23 mouse cellular contexts compared by ENCODE assay signal in genomic region chr1:151450851-151451250, GRCm38 (mm10). TPM values are rescaled to one million over a fixed set of nuclear protein-coding genes. Genes with fewer than 3 reads are reported as not detected.
DNase-seq lines count a peak whose midpoint lies in the region; ATAC-seq and TF ChIP-seq lines count a peak whose summit lies in the region.
"Had no signal": no experiment of that assay in that cellular context is flagged by ENCODE, and none has a peak within 500 bp of the region (broad histone marks: within the 10 kb centered on the region; RNA-seq: fewer than 3 reads in every experiment).

No protein-coding gene starts in this region.

- TF ChIP-seq EP300 in CH12.LX (IDR thresholded peaks at IDR 0.05; ENCODE audit: low read length), result no peak

- H3K36me3 ChIP-seq in intestine, postnatal 0 days (ENCODE audit: control insufficient read depth, insufficient read depth), result peaks cover 74% of the 10 kb centered on the region
- peaks cover 28% of the 10 kb centered on the region for H3K36me3 ChIP-seq in intestine, embryonic 16.5 days (ENCODE audit: control insufficient read depth, insufficient read depth, low read length)
- peaks cover 45 to 65% of the 10 kb centered on the region in 2 experiments for H3K36me3 ChIP-seq in CH12.LX (replicated peaks in 1 of 2; ENCODE audit: control insufficient read depth in 1 of 2, insufficient read depth in 1 of 2, low read length in 1 of 2)

- H3K4me2 ChIP-seq in intestine, postnatal 0 days (replicated peaks; ENCODE audit: low read depth), result no peak overlapping the region
- H3K4me2 ChIP-seq in intestine, embryonic 16.5 days (ENCODE audit: low read depth, low read length), result no peak overlapping the region
- no peak overlapping the region for H3K4me2 ChIP-seq in CH12.LX (ENCODE audit: insufficient read depth, low read depth, poor library complexity, severe bottlenecking)
- H3K4me2 ChIP-seq: heart, embryonic 13.5 days; lung, embryonic 14.5 days; midbrain, embryonic 15.5 days; stomach, embryonic 15.5 days had no signal

- H3K27me3 ChIP-seq in intestine, postnatal 0 days (replicated peaks; ENCODE audit: control insufficient read depth, insufficient read depth, low read length), result no peaks in the 10 kb centered on the region
- no peaks in the 10 kb centered on the region for H3K27me3 ChIP-seq in intestine, embryonic 16.5 days (replicated peaks; ENCODE audit: control insufficient read depth, insufficient read depth, low read length)
- no peaks in the 10 kb centered on the region for H3K27me3 ChIP-seq in CH12.LX (replicated peaks)
- H3K27me3 ChIP-seq: heart, embryonic 13.5 days; midbrain, embryonic 15.5 days; stomach, embryonic 15.5 days had no signal

- dilution Hi-C loops in CH12.LX (cut with MboI; ENCODE audit: extremely low pct_ligation_motif_present, extremely low pct_unique_long_range_greater_than_20kb, low sequenced_read_pairs), result no loop called here

- no peaks in the 10 kb centered on the region for H3K4me1 ChIP-seq in intestine, postnatal 0 days (replicated peaks; ENCODE audit: control insufficient read depth, insufficient read depth, low read length)
- no peaks in the 10 kb centered on the region for H3K4me1 ChIP-seq in intestine, embryonic 16.5 days (ENCODE audit: control insufficient read depth, insufficient read depth, low read length)
- no peaks in the 10 kb centered on the region for H3K4me1 ChIP-seq in CH12.LX (ENCODE audit: control insufficient read depth in 1 of 2, insufficient read depth in 2 of 2)
- H3K4me1 ChIP-seq: heart, embryonic 13.5 days; midbrain, embryonic 15.5 days; stomach, embryonic 15.5 days had no signal

- H3K9ac ChIP-seq in intestine, postnatal 0 days (ENCODE audit: low read depth, low read length), result no peak overlapping the region
- no peak overlapping the region for H3K9ac ChIP-seq in intestine, embryonic 16.5 days (ENCODE audit: low read depth, low read length)
- H3K9ac ChIP-seq in CH12.LX (ENCODE audit: insufficient read depth, low read depth), result no peak overlapping the region
- H3K9ac ChIP-seq: heart, embryonic 13.5 days; lung, embryonic 14.5 days; midbrain, embryonic 15.5 days; stomach, embryonic 15.5 days had no signal

- in situ Hi-C loops in CH12.LX (cut with MboI; ENCODE audit: low pct_ligation_motif_present, low pct_unique_long_range_greater_than_20kb, low sequenced_read_pairs), result loop anchor here (25.0 kb wide), 1 partner anchor 261 kb away; no protein-coding TSS in a partner anchor

- H3K27ac ChIP-seq in intestine, postnatal 0 days (ENCODE audit: low read depth, low read length), result no peak overlapping the region
- H3K27ac ChIP-seq in intestine, embryonic 16.5 days (ENCODE audit: low read length), result no peak overlapping the region
- H3K27ac ChIP-seq in CH12.LX (ENCODE audit: insufficient read depth, low read depth), result no peak overlapping the region
- H3K27ac ChIP-seq: heart, embryonic 13.5 days; macrophage; midbrain, embryonic 15.5 days; stomach, embryonic 15.5 days had no signal

- ATAC-seq in intestine, postnatal 0 days, result no peak
- ATAC-seq in intestine, embryonic 16.5 days, result no peak
- peak; percentile 58; the same call in 1 of the 2 replicates for ATAC-seq in megakaryocyte progenitor cell, adult 5-6 weeks (replicated peaks; ENCODE audit: poor library complexity)
- ATAC-seq: forebrain, embryonic 14.5 days; hindbrain, embryonic 16.5 days; midbrain, embryonic 15.5 days had no signal

- DNase-seq in 416B (ENCODE audit: low read depth) (peak; percentile 52), CH12.LX (ENCODE audit: extremely low read depth) (no peak)
- no peak for DNase-seq in left cerebral cortex, postnatal 14 days (ENCODE audit: low spot score in 2 of 2)
- DNase-seq in heart, postnatal 4 days, result no peak
- DNase-seq: adrenal gland, postnatal 25 days; cerebellum, adult 18-20 months; cerebellum, postnatal 36 days; kidney, adult 2 months; kidney, postnatal 14 days; left cerebral cortex, postnatal 4 days; liver; lung, embryonic 14.5 days; right cerebral cortex, postnatal 25 days had no signal

- intact Hi-C loops in left cerebral cortex, postnatal 14 days (cut with DNase I), result no loop called here

- H3K9me3 ChIP-seq in intestine, postnatal 0 days (ENCODE audit: control insufficient read depth), result no peaks in the 10 kb centered on the region
- H3K9me3 ChIP-seq in intestine, embryonic 16.5 days (ENCODE audit: control insufficient read depth, low read length), result no peaks in the 10 kb centered on the region
- no peaks in the 10 kb centered on the region for H3K9me3 ChIP-seq in CH12.LX (replicated peaks; ENCODE audit: low read length)
- H3K9me3 ChIP-seq: G1E; heart, embryonic 13.5 days; midbrain, embryonic 15.5 days; stomach, embryonic 15.5 days had no signal

- no peak for TF ChIP-seq POLR2A in CH12.LX (IDR thresholded peaks at IDR 0.05; ENCODE audit: low read depth, low read length)

- no peaks in the 10 kb centered on the region for H3K79me2 ChIP-seq in CH12.LX (replicated peaks; ENCODE audit: control insufficient read depth, extremely low read depth, insufficient read depth, poor library complexity, severe bottlenecking)

- TF ChIP-seq CTCF in intestine, postnatal 0 days (IDR thresholded peaks at IDR 0.05; ENCODE audit: low read depth), result peak; percentile 37; the same call in 1 of the 2 replicates
- peak in 1 of 2 experiments; percentile 49; a peak in 2 of 4 replicates for TF ChIP-seq CTCF in CH12.LX (conservative IDR thresholded peaks at IDR 0.05 in 1 of 2, IDR thresholded peaks at IDR 0.05 in 1 of 2; ENCODE audit: low read depth in 2 of 2, low read length in 2 of 2)

- WGBS in intestine, postnatal 0 days, result 94% methylated on average over 1 of the region's 2 CpGs
- 96% methylated on average over 1 of the region's 2 CpGs for WGBS in intestine, embryonic 16.5 days

- no peak; the same call in 1 of the 2 replicates for TF ChIP-seq RAD21 in CH12.LX (IDR thresholded peaks at IDR 0.05; ENCODE audit: low read depth, low read length)

- H3K4me3 ChIP-seq in intestine, postnatal 0 days (ENCODE audit: low read depth, low read length), result no peak overlapping the region
- no peak overlapping the region for H3K4me3 ChIP-seq in intestine, embryonic 16.5 days (ENCODE audit: low read length)
- no peak overlapping the region for H3K4me3 ChIP-seq in CH12.LX (replicated peaks in 1 of 3; ENCODE audit: low read depth in 2 of 3, low read length in 2 of 3, poor library complexity in 1 of 3)
- H3K4me3 ChIP-seq: heart, embryonic 13.5 days; midbrain, embryonic 15.5 days; stomach, embryonic 15.5 days had no signal

TF ChIP-seq in CH12.LX, 34 proteins besides CTCF, POLR2A, EP300 and RAD21:
- TF ChIP-seq MAX (IDR thresholded peaks at IDR 0.05; ENCODE audit: low read length) (no peak), SIN3A (IDR thresholded peaks at IDR 0.05; ENCODE audit: low read length) (no peak), MAZ (IDR thresholded peaks at IDR 0.05; ENCODE audit: low read depth, low read length) (no peak), CHD2 (IDR thresholded peaks at IDR 0.05; ENCODE audit: low read length) (no peak), SMC3 (IDR thresholded peaks at IDR 0.05; ENCODE audit: low read depth, low read length) (peak; percentile 8; the same call in 1 of the 2 replicates), PAX5 (IDR thresholded peaks at IDR 0.05; ENCODE audit: low read length) (no peak), MYC (IDR thresholded peaks at IDR 0.05; ENCODE audit: low read depth, low read length) (no peak)
TF ChIP-seq in CH12.LX: peak in this region for 1.

RNA-seq across cellular contexts. Expression of gene Trmt1l, which starts 22.5 kb away (rescaled TPM):
- polyA plus RNA-seq in intestine, postnatal 0 days (2015; fragmentation: Nextera tagmentation; extraction: Ambion mirVana), result 18.5 and 21.7 TPM in 2 replicates
- polyA plus RNA-seq in intestine, embryonic 16.5 days (2015; fragmentation: Nextera tagmentation; extraction: Ambion mirVana), result 35.7 and 37.2 TPM in 2 replicates
- total RNA-seq in CH12.LX (2012; rRNA removed) (21.6 and 21.8 TPM in 2 replicates), CH12.LX (2014; rRNA removed) (20.9 and 22.7 TPM in 2 replicates)
- polyA plus RNA-seq in CH12.LX (2012; ENCODE audit: insufficient read length, low read depth), result 18.9 and 23.7 TPM in 2 replicates
- total RNA-seq in megakaryocyte progenitor cell, adult 5-6 weeks (2015), result 38.4 and 51.5 TPM in 2 replicates
- total RNA-seq in megakaryocyte progenitor cell, adult 5-6 weeks (2017), result 25.7 and 26.2 TPM in 2 replicates
- total RNA-seq in left cerebral cortex, postnatal 14 days (2021), result 10 to 100 TPM; 24.6 to 27.6 TPM
- total RNA-seq in heart, postnatal 4 days (2021), result 10 to 100 TPM; 10.7 to 10.8 TPM

RNA-seq across cellular contexts. Expression of gene Swt1, which starts 22.6 kb away (rescaled TPM):
- polyA plus RNA-seq in intestine, postnatal 0 days (2015; fragmentation: Nextera tagmentation; extraction: Ambion mirVana), result 56.7 and 66.5 TPM in 2 replicates
- 30.9 and 31.9 TPM in 2 replicates for polyA plus RNA-seq in intestine, embryonic 16.5 days (2015; fragmentation: Nextera tagmentation; extraction: Ambion mirVana)
- total RNA-seq in CH12.LX (2012; rRNA removed) (10.8 and 14.8 TPM in 2 replicates), CH12.LX (2014; rRNA removed) (19.6 and 28.7 TPM in 2 replicates)
- polyA plus RNA-seq in CH12.LX (2012; ENCODE audit: insufficient read length, low read depth), result 6.9 and 8.0 TPM in 2 replicates
- total RNA-seq in megakaryocyte progenitor cell, adult 5-6 weeks (2015), result 29.1 and 37.6 TPM in 2 replicates
- total RNA-seq in megakaryocyte progenitor cell, adult 5-6 weeks (2017), result 20.6 and 24.5 TPM in 2 replicates
- total RNA-seq in left cerebral cortex, postnatal 14 days (2021), result 1 to 10 TPM; 8.6 to 9.0 TPM
- 1 to 10 TPM; 7.0 to 8.7 TPM for total RNA-seq in heart, postnatal 4 days (2021)

RNA-seq across cellular contexts. Expression of gene Rnf2, which starts 49.9 kb away (rescaled TPM):
- polyA plus RNA-seq in intestine, postnatal 0 days (2015; fragmentation: Nextera tagmentation; extraction: Ambion mirVana), result 26.9 and 31.4 TPM in 2 replicates
- 56.3 and 59.2 TPM in 2 replicates for polyA plus RNA-seq in intestine, embryonic 16.5 days (2015; fragmentation: Nextera tagmentation; extraction: Ambion mirVana)
- total RNA-seq in CH12.LX (2012; rRNA removed) (52.5 and 53.7 TPM in 2 replicates), CH12.LX (2014; rRNA removed) (127 and 134 TPM in 2 replicates)
- 53.4 and 55.1 TPM in 2 replicates for polyA plus RNA-seq in CH12.LX (2012; ENCODE audit: insufficient read length, low read depth)
- total RNA-seq in megakaryocyte progenitor cell, adult 5-6 weeks (2015), result 54.5 and 61.9 TPM in 2 replicates
- total RNA-seq in megakaryocyte progenitor cell, adult 5-6 weeks (2017), result 76.0 and 81.9 TPM in 2 replicates
- 10 to 100 TPM; 33.3 to 35.6 TPM for total RNA-seq in left cerebral cortex, postnatal 14 days (2021)
- 10 to 100 TPM; 42.4 to 45.1 TPM for total RNA-seq in heart, postnatal 4 days (2021)
